Mouse (Mus musculus): Measurements from ENCODE around the gene Gm11559. TPM values are rescaled to one million over a fixed set of nuclear protein-coding genes. Genes with fewer than 3 reads are reported as not detected.
"Not testable (repeated sequence)": the region's sequence is repeated elsewhere in the genome, so short reads cannot be mapped to it uniquely, and the experiment has no call there.

Gene Gm11559
- total RNA-seq (2021) = not detected
- long read RNA-seq, experiment 1 = 0 reads
- long read RNA-seq, experiment 2 = 0 reads

- not testable (repeated sequence) for DNase-seq (ENCODE audit: low spot score)
Measured at GRCm38 (mm10) chr11:99864176-99864575, at the start of gene Gm11559. TSS of gene Gm11559 (plus strand) at chr11:99864476.

- not testable (repeated sequence) for DNase-seq (ENCODE audit: low spot score)
Measured at GRCm38 (mm10) chr11:99815566-99815965, 48.7 kb upstream of the Gm11559 start, which contains the start of gene Gm11564. TSS of gene Gm11564 (minus strand) at chr11:99815666.

DNA sequence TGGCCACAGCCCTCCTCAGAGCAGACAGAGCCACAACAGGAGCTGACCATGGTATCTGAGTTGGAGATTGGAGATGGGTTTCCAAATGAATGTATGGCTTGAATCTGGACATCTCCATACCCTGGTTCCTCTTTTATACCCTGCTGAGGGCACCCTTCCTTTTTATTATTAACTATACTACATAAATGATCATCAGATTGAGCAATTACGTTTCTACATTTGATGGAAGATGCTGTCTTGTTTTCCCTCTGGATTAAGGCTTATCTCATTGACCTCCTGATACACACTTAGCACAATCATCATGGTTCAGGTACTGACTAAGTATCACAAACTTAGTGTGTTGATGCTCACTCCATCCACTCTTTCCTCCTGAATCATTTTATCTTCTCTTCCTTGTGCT lies 26.3 kb upstream of the Gm11559 start, which contains the start of gene 2300003K06Rik:
Gene 2300003K06Rik, minus strand, starts transcription at position 101 of the 400 bp plus-strand sequence.
- no peak for DNase-seq (ENCODE audit: low spot score)

DNA sequence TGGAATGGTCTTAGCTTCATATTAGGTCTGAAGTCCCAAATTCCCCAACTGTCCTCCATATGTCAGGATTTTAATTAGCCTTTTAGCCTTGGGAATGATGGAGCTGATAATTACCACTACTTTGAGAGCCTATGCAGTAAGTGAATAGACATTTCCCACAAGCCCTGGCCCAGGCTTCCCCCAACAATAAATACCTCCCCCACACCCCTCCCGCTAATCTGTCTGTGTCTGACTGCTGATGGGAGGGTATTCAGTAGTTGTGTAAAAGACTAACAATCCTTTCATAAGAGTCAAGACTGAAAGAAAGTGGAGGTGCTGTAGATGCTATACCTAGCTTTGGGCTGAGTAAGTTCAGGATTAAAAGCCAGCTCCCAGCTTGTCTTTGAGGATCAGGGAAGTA lies 22.1 kb upstream of the Gm11559 start:
- no peak for DNase-seq (ENCODE audit: low spot score)

GRCm38 (mm10) chr11:99846746-99847145 lies 17.5 kb upstream of the Gm11559 start:
- DNase-seq (ENCODE audit: low spot score) = no peak

GRCm38 (mm10) chr11:99851508-99851907 lies 12.8 kb upstream of the Gm11559 start, which contains the start of gene Krtap4-16:
TSS of gene Krtap4-16 (minus strand) at chr11:99851608.
- no peak for DNase-seq (ENCODE audit: low spot score)

DNA sequence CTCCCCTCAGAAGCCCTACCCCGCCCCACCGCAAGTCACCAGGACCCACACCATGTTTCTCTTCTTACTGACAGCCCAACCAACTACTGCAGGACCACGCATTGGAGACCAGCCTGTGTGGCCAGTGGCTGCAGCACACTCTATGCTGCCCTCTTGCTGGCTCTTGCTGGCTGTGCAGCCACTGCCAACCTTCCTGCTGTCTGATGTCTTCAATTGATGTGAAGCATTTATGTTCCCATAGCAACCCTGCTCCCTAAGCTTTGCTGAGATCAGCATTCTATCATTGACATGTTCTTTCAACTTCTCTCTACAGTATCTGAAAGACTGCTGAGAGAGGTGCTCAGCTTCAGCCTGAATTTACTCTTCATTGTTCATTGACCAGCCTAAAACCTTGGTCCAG lies 10.2 kb upstream of the Gm11559 start:
- DNase-seq (ENCODE audit: low spot score) = no peak

- no peak for DNase-seq (ENCODE audit: low spot score)
Measured at GRCm38 (mm10) chr11:99857617-99858016, 6.7 kb upstream of the Gm11559 start, which contains the start of gene Gm11568. TSS of gene Gm11568 (plus strand) at chr11:99857917.

DNA sequence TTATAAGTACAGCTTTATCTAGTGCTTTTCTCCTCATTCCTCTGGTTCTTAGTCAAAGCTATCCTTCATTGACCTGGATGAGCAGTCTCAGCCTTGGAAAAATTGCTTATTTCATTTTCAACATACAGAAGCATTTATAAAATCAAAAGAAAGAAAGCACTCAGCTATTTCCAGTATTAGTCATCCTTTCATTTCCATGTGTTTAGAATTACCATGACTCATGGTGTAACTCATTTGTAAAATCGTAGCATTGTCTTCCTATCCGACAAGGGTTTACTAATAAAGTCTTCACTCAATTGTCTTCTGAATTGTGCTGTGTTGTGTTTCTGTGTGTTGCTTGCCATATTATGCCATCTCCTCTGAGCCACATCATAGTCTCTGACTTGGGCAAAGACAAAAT lies 5.5 kb upstream of the Gm11559 start:
- DNase-seq (ENCODE audit: low spot score) = no peak

GRCm38 (mm10) chr11:99873089-99873488 lies 8.8 kb downstream of the Gm11559 start, which contains the start of gene Krtap9-1:
TSS of gene Krtap9-1 (plus strand) at chr11:99873389.
- DNase-seq (ENCODE audit: low spot score) = not testable (repeated sequence)

DNA sequence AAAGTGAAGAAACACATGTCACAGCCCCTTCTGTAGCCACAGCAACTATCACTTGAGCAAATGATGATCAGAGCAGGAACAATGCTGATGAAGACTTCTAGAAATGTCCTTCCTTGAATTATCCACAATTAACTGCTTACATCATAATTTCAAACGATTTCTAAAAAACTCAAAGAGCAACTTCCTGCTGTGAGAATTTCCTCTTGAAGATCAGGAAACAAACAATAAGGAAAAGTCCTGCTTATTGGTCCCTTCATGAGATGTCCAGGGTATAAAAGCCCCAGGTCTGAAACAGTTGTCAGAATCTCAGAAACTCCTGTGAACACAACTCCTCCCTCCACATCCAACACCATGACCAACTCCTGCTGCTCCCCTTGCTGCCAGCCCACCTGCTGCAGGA lies 14.6 kb downstream of the Gm11559 start, which contains the start of gene Gm11567:
Gene Gm11567, plus strand, starts transcription at position 301 of the 400 bp plus-strand sequence.
- not testable (repeated sequence) for DNase-seq (ENCODE audit: low spot score)

DNA sequence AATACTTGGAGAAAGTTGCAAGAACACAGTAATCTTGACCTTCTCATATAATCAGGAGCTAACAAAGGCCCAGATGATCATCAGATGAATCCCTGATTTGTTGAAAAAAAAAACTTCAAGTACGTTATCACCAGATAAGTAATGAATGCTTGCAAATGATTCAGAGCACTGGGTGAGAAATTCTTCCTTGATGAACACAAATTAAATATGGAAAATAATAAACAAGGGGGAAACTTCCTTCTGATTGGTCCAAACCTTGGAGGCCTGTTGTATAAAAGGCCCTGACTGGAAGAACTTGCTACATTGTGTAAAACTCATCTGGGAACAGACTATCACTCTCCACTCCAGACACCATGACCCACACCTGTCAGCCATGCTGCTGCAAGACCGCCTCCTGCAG lies 43.3 kb downstream of the Gm11559 start, which contains the start of gene Krtap31-1:
Gene Krtap31-1, plus strand, starts transcription at position 301 of the 400 bp plus-strand sequence.
- no peak for DNase-seq (ENCODE audit: low spot score)

- no peak for DNase-seq (ENCODE audit: low spot score)
Measured at GRCm38 (mm10) chr11:99914451-99914850, 50.2 kb downstream of the Gm11559 start, which contains the start of gene Gm11565. TSS of gene Gm11565 (plus strand) at chr11:99914751.

Other genes starting within 250 kb of the Gm11559 start
- gene Krtap2-4, start 249.6 kb upstream of the Gm11559 start, total RNA-seq (2021) = not detected
- not detected for gene Gm11562, start 244.0 kb upstream of the Gm11559 start, total RNA-seq (2021)
- gene Krtap4-1, start 236.2 kb upstream of the Gm11559 start, total RNA-seq (2021) = not detected
- gene Krtap4-2, start 229.4 kb upstream of the Gm11559 start, total RNA-seq (2021) = not detected
- gene Krtap4-7, start 220.4 kb upstream of the Gm11559 start, total RNA-seq (2021) = not detected
- not detected for gene Gm11555, start 214.2 kb upstream of the Gm11559 start, total RNA-seq (2021)
- gene Gm11563, start 205.5 kb upstream of the Gm11559 start, total RNA-seq (2021) = not detected
- gene Krtap4-6, start 198.5 kb upstream of the Gm11559 start, total RNA-seq (2021) = not detected
- gene Gm14190, start 173.7 kb upstream of the Gm11559 start, total RNA-seq (2021) = not detected
- gene Gm14180, start 130.2 kb upstream of the Gm11559 start, total RNA-seq (2021) = not detected
- gene Gm11595, start 91.6 kb upstream of the Gm11559 start, total RNA-seq (2021) = not detected
- not detected for gene Krtap4-8, start 83.8 kb upstream of the Gm11559 start, total RNA-seq (2021)
- gene Krtap4-9, start 79.3 kb upstream of the Gm11559 start, total RNA-seq (2021) = not detected
- gene Gm11596, start 71.0 kb upstream of the Gm11559 start, total RNA-seq (2021) = not detected
- gene Gm11569, start 65.5 kb upstream of the Gm11559 start, total RNA-seq (2021) = not detected
- not detected for gene Gm11554, start 60.0 kb upstream of the Gm11559 start, total RNA-seq (2021)
- gene Krtap4-13, start 54.6 kb upstream of the Gm11559 start, total RNA-seq (2021) = not detected
- gene Gm11564, start 48.8 kb upstream of the Gm11559 start, total RNA-seq (2021) = not detected
- not detected for gene 2300003K06Rik, start 26.4 kb upstream of the Gm11559 start, total RNA-seq (2021)
- not detected for gene Krtap4-16, start 12.9 kb upstream of the Gm11559 start, total RNA-seq (2021)
- gene Gm11568, start 6.6 kb upstream of the Gm11559 start, total RNA-seq (2021) = not detected
- gene Krtap9-1, start 8.9 kb downstream of the Gm11559 start, total RNA-seq (2021) = not detected
- not detected for gene Gm11567, start 14.7 kb downstream of the Gm11559 start, total RNA-seq (2021)
- gene Krtap31-1, start 43.4 kb downstream of the Gm11559 start, total RNA-seq (2021) = not detected
- gene Gm11565, start 50.3 kb downstream of the Gm11559 start, total RNA-seq (2021) = not detected
- gene Krtap31-2, start 71.8 kb downstream of the Gm11559 start, total RNA-seq (2021) = not detected
- gene Krtap9-5, start 84.0 kb downstream of the Gm11559 start, total RNA-seq (2021) = not detected
- gene Krtap29-1, start 114.6 kb downstream of the Gm11559 start, total RNA-seq (2021) = not detected
- not detected for gene Krtap16-1, start 122.1 kb downstream of the Gm11559 start, total RNA-seq (2021)
- gene Krtap17-1, start 129.5 kb downstream of the Gm11559 start, total RNA-seq (2021) = not detected
- under 1 TPM in 1 of 2 experiments, not detected in 1; 0.21 TPM for gene Krt33a, start 151.7 kb downstream of the Gm11559 start, total RNA-seq (2021)
- gene Krt33b, start 165.4 kb downstream of the Gm11559 start, total RNA-seq (2021) = not detected
- under 1 TPM in 1 of 2 experiments, not detected in 1; 0.25 TPM for gene Krt34, start 177.1 kb downstream of the Gm11559 start, total RNA-seq (2021)
- gene Krt31, start 186.1 kb downstream of the Gm11559 start, total RNA-seq (2021) = not detected
- gene Krt32, start 223.8 kb downstream of the Gm11559 start, total RNA-seq (2021) = not detected
- gene Krt35, start 231.8 kb downstream of the Gm11559 start, total RNA-seq (2021) = not detected
- not detected for gene Krt36, start 241.2 kb downstream of the Gm11559 start, total RNA-seq (2021)

All from gastrocnemius, adult 18-20 months (tissue).